Mouse (Mus musculus) left cerebral cortex, postnatal 36 days (tissue): ENCODE measurements around the gene Fer. TPM values are rescaled to one million over a fixed set of nuclear protein-coding genes. Genes with fewer than 3 reads are reported as not detected.

Experiments
- DNase-seq, 2 experiments: peaks; one replicate each; pipeline ENCODE4 v3.0.0; 2021 to 2022; ENCODE audit warnings: low spot score in 2 of 2, mixed read lengths in 1 of 2
- intact Hi-C: fragments of 180-260 bp; cut with DNase I; formaldehyde crosslinking; loops from one replicate; pipeline ENCODE4 v1.15.1; 2025
- total RNA-seq, 2 experiments: library from RNA; stranded (reverse); gene quantifications; 2 replicates each; pipeline ENCODE4 v1.2.3; 2021

Gene Fer
- total RNA-seq, 2 experiments from 2014 or later = 28.5 to 30.6 TPM

DNA sequence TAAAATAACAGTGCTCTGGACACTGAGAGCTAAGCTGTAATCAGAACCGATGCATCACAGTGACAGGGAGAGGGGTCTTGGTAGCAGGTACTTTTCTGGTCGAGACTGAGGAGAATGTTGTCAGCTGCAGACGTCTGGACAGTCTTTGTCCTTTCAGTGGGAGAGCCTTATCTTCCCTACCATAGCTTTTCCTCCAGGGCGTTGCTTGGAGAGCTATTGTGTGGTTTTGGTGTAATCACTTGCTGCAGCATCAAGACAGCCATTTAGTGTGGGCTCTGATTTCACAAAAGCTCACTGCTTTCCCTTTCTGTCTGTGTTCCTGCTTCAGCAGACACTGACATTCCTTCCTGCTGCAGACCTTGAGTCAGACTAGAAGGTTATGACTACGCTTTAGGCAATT, 107.4 kb downstream of the Fer start:
- intact Hi-C loops = no loop called here
- DNase-seq = no peak

DNA sequence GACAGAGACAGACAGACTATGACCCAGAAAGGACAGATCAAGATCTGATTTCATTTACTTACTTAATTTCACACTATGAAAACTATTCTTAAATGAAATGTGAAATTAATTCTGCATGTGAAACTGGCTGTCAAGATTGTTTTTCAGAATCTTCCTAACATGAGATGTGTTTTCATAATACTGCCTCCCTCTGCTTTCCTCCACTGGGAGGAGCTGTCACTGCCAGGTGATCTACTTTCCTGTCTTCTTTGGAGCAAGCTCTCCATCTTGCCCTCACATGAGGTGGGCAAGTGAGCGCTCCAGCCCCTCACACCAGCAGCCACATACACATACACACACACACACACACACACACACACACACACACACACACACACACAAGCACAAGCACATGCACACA, 108.1 kb downstream of the Fer start:
- DNase-seq = no peak
- intact Hi-C loops = no loop called here

DNA sequence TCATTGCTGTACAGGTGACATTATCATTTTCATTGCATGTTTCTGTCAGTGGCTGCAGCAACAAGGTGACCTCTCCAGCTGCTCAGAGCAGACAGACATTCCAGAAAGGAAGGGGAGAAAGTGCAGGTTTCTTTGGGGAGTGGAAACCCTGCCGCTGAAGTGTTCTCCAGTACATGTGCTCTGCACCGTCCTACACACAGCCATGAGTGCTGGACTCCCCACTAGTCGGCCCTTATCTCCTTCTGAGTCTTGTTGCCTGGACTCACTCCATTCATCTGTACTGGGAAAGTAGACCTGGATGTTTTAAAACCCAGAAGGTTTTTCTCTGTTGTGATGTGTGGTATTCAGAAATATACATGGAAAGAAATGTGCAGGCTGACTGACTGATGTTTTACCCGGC, 109.3 kb downstream of the Fer start:
- no peak for DNase-seq
- intact Hi-C loops = no loop called here

DNA sequence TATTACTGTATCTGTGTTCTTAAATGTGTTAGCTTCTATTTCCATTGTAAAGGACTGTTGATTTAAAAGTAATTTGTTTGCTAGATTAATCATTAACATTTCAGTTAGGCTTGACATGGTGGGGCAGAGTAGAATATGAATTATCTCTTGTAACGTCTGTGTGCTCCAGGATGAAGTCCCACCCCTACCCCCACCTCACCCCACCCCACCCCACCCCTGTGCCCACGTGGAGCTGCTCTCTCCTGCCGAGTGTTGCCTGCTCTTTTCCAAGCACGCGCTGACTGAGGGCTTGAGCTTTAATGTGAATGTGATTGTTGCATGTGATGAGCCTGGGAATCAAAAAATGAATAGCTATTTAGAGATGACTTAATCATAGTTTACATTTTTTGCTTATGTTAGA, 110.9 kb downstream of the Fer start:
- intact Hi-C loops = no loop called here
- no peak for DNase-seq

DNA sequence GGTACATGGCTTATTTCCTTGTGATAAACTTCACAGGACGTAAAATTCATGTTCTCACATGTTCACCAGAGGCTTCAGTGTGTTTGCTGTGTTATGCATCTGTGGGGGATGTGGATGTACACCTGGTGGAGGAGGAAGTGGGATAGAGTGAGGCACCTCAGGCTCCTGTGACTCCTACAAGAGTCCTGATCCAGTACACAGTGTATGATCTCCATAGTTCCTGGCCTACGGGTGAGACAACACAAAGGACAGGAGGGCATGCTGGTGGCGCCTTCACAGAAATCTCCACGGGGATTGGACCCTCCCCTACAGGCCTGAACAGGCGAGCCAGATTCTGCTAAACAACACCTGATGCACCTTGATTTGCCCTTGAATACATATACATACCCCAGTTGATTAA, 111.4 kb downstream of the Fer start:
- no peak for DNase-seq
- intact Hi-C loops = no loop called here

DNA sequence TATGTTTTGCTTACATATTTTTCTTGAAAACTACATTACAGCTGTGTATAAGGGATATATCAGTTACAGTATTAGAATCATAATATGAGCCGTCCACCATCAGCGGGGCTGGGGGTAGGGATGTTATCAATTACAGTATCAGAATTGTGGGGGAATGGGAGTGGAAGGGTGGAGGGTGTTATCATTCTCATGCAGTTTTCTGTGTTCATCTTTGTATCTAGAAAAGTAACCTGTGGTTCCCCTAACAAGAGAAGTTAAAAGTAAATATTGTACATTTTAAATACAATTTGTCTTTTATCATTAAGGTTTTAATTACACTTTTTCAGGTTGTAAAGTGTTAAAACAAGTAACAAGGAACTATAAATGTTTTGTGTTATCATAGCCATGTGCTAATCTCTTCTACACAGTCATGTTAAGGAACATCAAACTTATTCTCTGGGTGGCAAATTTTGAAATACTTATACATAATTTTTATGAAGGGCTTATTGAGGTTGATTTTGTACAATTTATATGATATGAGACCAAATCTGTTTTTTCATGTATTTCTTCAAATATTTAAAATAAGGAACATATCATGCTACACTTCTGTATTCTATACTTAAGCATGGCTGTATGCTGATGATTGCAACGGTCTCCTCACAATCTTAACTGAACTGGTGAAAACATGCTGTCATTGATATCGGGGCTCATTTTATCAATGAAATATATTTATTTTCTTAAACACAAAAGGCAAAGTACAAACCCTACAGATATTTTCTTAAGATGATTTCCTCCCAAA, 116.1 kb downstream of the Fer start:
- intact Hi-C loops = no loop called here
- DNase-seq = no peak

DNA sequence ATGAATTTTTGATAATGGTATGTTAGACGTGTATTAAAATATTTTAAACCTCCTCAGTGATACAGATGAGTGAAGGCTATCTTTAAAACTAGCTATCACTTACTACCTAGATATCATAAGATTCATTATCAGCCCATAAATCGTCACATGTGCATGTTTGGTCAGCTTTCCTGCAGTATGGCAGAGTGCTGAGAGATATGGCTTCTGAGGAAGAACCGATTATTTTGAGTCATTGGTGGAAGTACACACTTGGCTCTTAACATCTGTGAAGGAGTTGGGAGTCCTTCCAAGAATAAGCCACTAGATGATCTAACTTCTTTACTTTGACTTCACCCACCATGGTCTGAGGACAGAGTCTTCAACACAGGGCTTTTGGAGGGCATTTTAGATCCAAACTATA, 117.3 kb downstream of the Fer start:
- no peak for DNase-seq
- intact Hi-C loops = no loop called here

DNA sequence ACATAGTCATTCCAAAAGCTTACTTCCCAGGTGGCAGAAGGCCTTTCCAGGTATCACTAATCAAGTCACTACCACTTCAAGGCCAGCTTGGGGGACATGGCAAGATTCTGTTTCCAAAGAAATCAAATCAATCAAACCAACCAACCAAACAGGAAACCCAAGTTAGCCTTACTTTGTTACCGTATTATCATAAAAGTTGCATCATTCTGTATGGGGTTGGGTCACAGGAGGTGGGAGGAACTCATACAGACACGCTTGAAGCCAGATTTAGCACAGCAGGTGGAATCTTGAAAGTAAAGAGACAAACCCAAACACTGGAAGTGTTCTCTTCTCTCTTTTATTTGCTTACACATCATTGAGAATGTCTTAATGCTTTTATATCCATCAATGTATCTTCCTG, 125.8 kb downstream of the Fer start:
- no peak for DNase-seq
- intact Hi-C loops = no loop called here

DNA sequence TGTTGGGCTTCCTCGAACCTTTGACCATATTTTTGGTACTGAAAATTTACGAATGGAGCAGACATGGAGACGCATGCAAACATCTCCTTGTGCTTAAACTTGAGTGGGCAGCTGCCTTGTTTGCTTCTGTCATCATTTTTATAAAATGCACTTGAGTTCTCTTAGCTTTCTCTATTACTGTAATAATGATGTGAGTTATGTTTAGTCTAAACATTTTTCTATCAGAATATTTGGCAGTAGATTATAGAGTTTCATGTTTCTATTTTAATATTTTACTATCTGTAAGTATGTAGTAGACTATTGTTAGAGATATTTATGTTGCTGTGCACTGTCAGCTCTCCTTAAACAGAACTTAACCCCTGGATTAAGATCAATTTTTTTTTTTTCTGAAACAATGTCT, 128.3 kb downstream of the Fer start:
- intact Hi-C loops = no loop called here

DNA sequence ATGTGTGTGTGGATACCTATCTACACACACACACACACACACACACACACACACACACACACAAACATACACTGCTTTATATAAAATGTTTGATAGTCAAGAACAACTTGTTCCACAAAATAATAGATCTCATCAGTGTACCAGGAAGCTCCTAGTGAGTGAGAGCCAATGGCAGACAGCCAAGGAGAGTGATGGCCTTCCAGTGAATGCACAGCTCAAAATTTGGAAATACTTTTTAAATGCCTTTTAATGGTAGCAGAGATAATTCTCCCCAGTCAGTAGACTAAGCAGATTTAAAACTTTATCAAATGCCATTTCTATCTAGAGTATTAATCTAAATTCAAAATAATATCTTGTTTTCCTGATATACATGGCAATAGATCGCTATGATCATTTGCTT, 133.1 kb downstream of the Fer start:
- intact Hi-C loops = no loop called here

More for the DNA sequence above, 128.3 kb downstream of the Fer start:
- DNase-seq = no peak

DNA sequence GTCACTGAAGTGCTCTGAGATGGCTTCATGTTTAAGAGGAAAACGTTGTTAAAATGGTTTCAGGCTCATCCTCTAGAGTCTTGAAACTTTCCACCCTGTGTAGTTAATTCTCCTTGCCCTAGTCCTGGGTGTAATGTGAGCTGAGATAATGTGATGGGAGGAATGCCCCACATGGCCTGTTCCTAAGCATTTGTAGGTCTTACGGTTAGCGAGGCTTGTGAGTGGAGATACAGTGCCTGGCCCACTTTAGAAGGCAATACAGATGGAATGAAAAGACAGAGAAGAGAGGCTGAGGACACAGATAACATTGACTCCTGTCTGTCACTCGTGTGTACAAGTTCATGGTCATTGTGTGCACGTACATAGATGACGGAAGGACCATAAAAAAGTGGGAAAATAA, 134.8 kb downstream of the Fer start:
- intact Hi-C loops = no loop called here
- no peak for DNase-seq

More for the DNA sequence above, 133.1 kb downstream of the Fer start:
- no peak for DNase-seq

DNA sequence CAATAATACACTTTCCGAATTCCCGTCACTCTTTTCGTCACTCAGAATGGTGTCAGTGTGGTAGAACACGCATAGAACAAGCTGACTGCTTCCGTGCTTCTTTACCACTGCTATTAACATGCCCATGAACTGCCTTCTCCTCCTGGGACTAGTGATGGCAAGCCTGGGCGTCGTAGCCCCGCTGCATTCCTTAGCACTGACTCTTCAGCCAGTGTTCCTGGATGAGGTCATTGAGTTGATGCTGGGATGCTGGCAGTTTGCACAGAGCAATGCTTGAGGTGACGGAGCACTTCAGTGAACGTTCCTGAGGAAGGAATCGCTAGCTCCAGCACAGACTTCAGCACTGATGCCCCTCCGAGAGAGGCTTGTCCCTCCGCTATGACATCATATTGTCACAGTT, 140.6 kb downstream of the Fer start:
- intact Hi-C loops = no loop called here
- DNase-seq = no peak

DNA sequence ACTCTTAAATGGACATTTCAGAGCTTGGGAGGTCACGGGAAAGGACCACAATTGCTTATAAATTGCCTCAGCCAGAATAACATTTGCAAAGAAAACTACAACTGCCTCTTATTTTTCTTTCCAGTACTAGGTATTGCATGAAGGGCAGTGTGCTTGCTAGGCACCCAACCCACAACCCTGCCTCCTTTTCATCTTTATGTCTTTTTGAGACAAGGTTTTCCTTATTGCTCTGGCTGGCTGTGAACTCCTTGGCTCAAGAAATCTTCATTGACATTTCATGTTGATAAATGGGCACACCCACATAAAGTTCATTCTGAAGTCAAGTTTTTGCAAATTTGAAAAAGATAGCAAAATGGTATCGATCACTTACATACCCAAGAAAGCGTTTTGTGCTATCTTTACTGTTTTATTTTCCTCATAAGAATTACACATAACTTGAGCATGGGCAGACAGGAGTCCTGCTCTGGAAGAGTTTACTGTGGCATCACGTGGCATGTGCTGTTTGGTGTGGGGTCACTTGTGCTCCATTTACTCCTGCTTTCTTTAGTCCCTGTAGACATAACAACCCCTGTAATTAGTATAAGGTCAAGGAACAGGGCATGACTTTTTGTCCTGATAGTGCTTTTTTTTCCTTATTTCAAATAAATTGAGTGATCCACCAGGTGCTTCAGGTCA, 142.8 kb downstream of the Fer start:
- DNase-seq = no peak

DNA sequence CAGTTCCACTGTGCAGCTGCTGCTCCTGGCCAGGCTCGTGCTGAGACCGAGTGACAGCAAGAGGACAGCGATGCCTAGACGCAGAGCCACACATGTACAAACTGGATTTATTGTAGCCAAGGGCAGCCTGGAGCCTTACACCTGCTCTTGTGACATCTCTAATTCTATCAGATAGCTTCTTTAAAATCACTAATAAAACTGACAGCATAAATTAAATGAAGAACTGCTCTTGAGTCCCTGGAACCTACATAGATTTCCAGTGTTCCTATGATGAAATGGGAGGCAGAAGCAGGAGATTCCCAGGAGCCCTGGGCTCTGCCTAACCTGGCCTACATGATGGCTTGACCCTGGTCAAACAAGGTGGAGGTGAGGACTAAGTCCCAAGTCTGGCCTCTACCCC, 153.7 kb downstream of the Fer start:
- no peak for DNase-seq

More for the DNA sequence above, 142.8 kb downstream of the Fer start:
- intact Hi-C loops = no loop called here

DNA sequence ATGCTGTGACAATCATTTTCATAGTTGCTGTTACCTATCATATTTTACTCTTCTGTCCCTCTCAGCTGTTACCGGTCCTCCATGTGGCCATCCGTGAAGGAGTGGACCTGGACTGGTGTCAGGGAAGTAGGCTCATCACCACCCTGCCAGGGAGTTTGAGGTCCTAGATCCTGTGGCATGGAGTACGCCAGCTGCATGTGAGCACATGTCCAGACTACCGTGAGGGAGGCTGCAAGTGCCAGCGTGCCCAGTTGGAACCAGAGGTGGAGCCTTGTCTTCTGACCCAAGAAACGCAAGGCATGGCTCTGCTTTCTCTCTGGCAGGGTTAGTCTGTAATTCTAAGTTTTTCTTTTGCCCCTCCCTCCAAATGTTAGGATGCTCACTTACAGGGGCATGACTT, 155.4 kb downstream of the Fer start:
- intact Hi-C loops = no loop called here
- DNase-seq = no peak

More for the DNA sequence above, 153.7 kb downstream of the Fer start:
- intact Hi-C loops = no loop called here

DNA sequence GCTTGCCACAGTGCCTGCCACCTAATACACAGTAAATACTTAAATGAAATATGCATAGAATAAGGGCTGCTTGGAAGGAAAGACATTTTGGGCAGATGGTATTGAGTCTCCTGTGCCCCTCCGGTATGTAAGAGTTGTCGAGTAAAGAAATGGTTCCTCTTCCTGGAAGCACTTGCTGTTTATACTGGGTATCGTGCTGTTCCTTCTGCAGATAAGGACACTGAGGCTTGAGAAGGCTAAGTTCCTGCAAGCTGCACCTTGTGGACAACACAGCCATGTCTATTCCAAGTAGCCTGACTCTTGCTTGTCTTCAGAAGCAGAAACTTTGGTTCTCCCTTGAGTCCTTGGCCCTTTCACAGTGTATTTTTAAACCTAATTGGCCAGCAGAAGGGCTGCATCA, 156.0 kb downstream of the Fer start:
- no peak for DNase-seq
- intact Hi-C loops = no loop called here

DNA sequence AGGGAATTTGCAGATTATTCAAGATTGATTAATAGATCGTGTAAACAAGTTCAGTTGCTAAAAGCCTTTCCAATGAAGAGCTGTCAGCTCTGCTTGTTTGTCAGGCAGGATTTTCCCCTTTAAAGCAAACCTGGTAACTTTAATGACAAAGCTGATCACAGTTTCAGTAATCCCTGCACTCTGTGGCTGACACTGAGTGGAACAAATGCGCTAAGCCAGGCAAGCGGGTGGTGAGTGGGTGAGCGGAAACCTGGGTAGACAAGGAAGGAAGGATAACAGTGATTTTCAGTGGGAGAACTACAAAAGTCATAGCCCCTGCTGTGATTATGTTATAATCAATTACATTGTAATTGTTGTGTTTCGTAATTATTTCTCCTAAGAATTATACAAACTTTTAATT, 156.8 kb downstream of the Fer start:
- intact Hi-C loops = no loop called here
- DNase-seq = no peak

DNA sequence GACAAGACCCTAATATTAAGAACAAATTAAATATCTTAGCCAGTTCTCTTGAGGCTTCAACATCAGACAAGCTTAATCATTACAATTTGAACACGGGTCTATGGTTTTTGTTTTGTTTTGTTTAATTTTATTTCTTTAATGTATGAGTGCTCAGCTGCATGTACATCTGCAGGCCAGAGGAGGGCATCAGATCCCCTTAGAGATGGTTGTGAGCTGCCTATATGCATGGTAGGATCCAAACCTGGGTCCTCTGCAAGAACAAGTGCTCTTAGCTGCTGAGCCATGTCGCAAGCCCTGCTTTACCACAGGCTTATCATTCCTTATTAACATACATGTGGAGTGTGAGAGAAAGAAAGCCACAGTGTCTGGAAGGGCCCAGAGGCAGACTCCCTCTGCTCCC, 163.6 kb downstream of the Fer start:
- intact Hi-C loops = no loop called here
- DNase-seq = no peak

DNA sequence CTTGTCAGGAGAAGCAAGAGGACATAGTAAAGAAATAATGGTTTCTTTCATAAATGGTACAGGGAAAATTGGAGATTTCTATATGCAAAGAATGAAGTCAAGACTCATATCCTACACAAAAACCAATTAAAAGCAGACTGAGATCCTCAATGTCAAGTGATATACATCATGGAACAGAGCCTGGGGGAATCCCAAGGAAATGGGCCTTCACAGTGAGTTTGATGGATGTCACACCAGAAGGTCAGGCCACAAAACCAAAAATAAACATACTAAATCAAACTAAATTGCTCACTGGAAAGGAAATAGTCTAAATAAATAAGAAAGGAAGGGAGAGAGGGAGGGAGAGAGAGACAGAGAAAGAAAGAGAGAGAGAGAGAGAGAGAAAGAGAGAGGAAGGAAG, 178.9 kb downstream of the Fer start:
- intact Hi-C loops = no loop called here
- no peak for DNase-seq

DNA sequence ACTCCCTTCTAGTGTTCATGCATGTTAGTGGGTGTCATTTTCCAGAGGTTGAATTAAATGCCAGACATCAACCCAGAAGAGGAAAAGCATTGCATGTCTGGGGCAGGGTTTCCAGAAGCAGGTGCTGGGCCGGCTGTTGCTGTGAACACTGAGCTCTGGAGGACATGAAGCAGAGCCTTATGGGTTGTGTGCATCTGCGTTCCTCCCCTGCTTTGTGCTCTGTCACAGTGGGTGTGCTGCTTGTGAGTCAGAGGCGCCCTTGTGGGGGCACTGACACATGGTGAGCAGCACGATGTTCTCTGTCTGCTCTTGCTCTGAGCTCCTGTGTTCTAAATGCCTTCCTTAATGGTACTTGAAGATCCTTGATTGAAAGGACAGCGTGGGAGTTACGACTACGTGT, 182.5 kb downstream of the Fer start:
- intact Hi-C loops = no loop called here
- peak; percentile 55 to 62 for DNase-seq

DNA sequence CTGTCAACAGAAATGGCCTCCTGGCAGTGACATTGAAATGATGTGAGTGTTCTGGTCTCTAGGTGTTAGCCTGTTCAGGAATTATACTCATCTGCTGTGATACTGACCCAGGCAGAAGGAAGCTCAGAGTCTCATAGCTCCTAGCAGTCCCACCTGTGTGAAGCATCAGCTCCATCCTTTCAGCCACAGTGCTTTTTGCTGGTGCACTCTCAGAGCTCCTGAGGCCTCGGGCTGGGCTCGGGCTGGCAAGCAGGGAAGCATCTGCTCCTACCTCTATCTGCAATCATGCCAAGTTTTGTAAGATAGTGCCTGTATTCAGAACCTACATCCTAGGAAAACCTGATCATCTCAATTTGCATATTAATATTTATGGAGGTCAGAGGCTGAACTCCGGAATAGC, 183.7 kb downstream of the Fer start:
- intact Hi-C loops = no loop called here
- DNase-seq = no peak

DNA sequence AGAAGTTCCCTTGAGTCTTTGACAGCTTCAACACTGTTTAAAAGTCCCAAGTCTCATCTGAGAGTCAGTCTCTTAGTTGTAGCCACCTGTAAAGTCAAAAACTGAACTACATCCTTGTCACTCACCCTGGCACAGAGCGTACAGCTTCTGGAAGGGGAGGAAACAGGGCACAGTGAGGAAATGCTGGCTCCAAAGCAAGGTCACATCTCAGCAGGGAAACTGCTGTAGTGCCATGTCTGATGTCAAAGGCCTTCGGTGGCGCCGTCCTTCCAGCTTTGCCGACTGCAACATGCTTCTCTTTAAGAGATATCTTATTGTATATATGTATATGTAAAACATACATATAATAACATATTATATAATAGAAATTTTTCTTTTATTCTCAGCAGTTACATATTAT, 188.0 kb downstream of the Fer start:
- intact Hi-C loops = no loop called here
- DNase-seq = no peak
